Mouse (Mus musculus) cortical plate, adult 2 months (tissue): ENCODE data around the gene Hormad1. TPM values are rescaled to one million over a fixed set of nuclear protein-coding genes. Genes with fewer than 3 reads are reported as not detected.
"Not testable (repeated sequence)": the region's sequence is repeated elsewhere in the genome, so short reads cannot be mapped to it uniquely, and the experiment has no call there.

ENCODE experiments used
- H3K27ac ChIP-seq: fragments of 200-500 bp; 2 replicates; pipeline ENCODE4 v1.5.1; 2012; ENCODE audit warnings: low read length, control low read depth, inconsistent platforms; ENCODE audit not compliant: insufficient read depth
- H3K4me1 ChIP-seq: fragments of 200-500 bp; 2 replicates; pipeline ENCODE4 v1.6.1; 2011; ENCODE audit warnings: low read length; ENCODE audit not compliant: control insufficient read depth, insufficient read depth
- H3K4me3 ChIP-seq: fragments of 200-500 bp; 2 replicates; pipeline ENCODE4 v1.5.1; 2011; ENCODE audit warnings: mild to moderate bottlenecking, low read length, control low read depth; ENCODE audit not compliant: insufficient read depth
- CTCF ChIP-seq: fragments of 200-500 bp; IDR thresholded peaks from 2 replicates; pipeline ENCODE4 v1.5.1; 2011; ENCODE audit warnings: mild to moderate bottlenecking, control low read depth, low read length; ENCODE audit not compliant: insufficient read depth; ENCODE audit errors: extremely low read depth
- POLR2A ChIP-seq: fragments of 200-500 bp; IDR thresholded peaks from 2 replicates; pipeline ENCODE4 v1.6.1; 2011; ENCODE audit warnings: mild to moderate bottlenecking, low read length, control low read depth; ENCODE audit not compliant: insufficient read depth; ENCODE audit errors: extremely low read depth
- polyA plus RNA-seq: library from polyadenylated mRNA; depleted of rRNA; stranded (reverse); fragments of >200 nt; gene quantifications from 2 replicates; pipeline ENCODE4 v1.2.3, GENCODE M21; 2012

The Hormad1 gene
- polyA plus RNA-seq, 1 experiment, result not detected

DNA sequence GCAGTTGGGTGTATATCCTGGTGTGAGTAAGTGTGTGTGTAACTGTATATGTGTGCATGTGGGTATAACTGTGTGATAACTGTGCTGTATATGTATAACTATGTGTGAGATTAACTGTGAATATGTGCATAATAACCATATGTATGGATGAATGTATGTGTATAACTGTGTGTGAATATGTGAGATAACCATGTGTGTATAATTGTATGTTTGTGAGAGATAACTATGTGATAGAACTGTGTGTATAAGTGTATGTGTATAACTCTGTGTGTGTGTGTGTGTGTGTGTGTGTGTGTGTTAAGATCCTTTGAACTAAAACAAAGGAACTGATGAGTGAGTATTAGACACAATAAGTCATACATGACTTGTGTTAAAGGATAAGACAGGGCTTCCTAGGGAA, 33.4 kb upstream of the Hormad1 start:
- Histone ChIP-seq H3K4me3 (no peak overlapping the region), H3K27ac (no peak overlapping the region), H3K4me1 (no peaks in the 10 kb centered on the region)
- TF ChIP-seq CTCF (no peak), POLR2A (no peak)

DNA sequence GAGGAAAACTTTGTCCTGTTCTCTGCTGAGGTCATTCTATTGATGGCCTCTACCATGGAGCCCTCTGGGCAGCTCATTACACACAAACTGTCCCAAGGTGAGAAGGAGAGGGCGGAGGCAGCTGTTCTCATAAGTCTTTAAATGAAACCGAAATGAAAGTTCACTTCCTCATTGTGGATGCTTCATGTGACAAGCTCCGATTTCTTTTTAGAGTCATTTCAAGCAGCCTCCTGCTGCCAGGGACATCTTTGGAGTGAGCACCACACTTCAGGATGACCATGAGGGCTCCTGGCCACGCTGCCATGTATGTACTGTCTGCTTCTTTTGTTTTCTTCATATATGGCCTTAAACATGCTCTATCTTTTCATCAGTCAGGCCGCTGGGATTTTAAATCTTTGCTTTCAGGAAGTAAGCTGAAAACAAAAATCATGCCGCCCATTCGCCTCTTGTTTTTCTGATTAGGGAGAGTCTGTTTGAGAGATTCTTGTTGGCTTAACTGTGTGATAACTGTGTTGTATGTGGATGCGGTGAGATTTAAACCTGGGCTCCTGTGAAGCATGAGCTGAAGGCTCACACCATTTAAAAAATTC, 32.8 kb upstream of the Hormad1 start, which contains the start of gene Ctss:
Ctss (plus strand) TSS at position 165 of the 590 bp plus-strand sequence.
- H3K4me3 ChIP-seq, result no peak within 1 kb of the TSS; the same call in 1 of the 2 replicates
- H3K4me1 ChIP-seq, result no peaks in the 10 kb centered on the region
- H3K27ac ChIP-seq, result no peak within 1 kb of the TSS
- TF ChIP-seq POLR2A (no peak), CTCF (no peak)

DNA sequence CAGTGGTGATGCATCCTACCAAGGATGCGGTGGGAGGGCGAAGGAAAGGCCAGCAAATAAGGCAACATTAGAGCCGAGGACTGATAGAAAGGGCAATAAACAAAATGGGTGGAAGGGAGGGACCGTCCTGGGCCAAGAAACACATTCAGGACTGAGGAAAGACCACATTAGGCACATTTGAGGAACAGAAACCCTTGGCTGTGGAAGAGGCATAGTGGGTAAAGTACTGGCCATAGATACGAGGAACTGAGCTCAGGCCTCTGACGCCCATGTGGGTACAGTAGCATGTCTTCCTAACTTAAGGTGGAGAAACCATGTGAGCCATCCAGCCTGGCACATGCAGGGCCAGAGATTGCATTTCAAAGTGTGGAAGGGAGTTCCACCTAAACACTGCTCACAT, 29.7 kb upstream of the Hormad1 start:
- no peaks in the 10 kb centered on the region for H3K4me1 ChIP-seq
- H3K4me3 ChIP-seq, result no peak overlapping the region
- TF ChIP-seq POLR2A (no peak), CTCF (no peak)
- no peak overlapping the region for H3K27ac ChIP-seq

DNA sequence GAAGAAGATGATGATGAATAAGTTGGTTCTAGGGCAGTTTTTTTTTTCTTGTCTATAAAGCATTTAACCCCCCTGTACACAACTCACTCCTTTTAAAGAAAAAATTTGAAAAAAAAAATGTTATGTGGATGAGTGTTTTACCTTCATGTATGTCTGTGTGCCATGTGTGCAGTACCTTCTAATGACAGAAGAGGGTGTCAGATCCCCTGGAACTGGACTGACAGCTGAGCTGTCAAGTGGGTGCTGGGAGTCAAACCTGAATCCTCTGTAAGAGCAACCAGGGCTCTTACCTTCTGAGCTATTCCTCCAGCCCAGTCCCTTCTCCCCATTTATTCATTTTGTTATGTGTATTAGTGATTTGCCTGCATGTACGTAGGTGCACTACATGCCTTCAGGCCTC, 28.5 kb upstream of the Hormad1 start:
- Histone ChIP-seq H3K4me3 (no peak overlapping the region), H3K4me1 (no peaks in the 10 kb centered on the region), H3K27ac (no peak overlapping the region)
- TF ChIP-seq POLR2A (no peak), CTCF (no peak)

DNA sequence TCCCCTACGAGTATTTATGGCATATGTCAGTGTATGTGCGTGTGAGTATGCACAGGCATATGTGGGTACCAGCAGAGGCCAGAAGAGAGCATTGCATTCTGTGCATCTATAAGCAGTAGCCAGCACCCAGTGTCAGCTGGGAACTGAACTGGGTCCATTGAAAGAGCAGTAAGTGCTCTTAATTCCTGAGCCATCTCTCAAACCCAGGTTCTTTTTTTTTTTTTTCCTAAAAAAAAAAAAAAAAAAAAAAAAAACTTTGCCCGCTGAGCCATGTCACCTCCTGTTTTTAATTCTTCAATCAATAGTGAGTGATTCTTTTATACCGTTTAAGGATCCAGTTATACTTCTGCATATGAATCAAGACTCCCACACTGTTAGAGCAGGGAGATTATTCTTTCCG, 26.1 kb upstream of the Hormad1 start:
- Histone ChIP-seq H3K4me1 (no peaks in the 10 kb centered on the region), H3K4me3 (no peak overlapping the region), H3K27ac (no peak overlapping the region)
- no peak for TF ChIP-seq CTCF
- TF ChIP-seq POLR2A, result no peak

DNA sequence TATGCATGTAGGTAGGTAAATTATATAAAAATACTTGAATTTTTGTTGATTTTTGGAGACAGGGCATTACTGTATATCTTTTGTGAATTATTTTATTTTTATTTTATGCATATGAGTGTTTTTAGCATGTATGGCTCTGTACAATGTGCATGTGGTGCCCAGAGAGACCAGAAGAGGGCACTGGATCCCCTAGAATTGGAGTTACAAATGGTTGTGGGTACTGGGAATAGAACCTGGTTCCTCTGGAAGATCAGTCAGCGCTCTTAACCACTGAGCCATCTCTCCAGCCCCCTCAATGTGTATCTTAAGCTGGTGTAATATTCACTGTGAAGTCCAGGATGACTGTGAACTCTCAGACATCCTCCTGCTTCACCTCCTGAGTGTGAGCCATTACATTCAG, 24.6 kb upstream of the Hormad1 start:
- Histone ChIP-seq H3K27ac (no peak overlapping the region), H3K4me3 (no peak overlapping the region), H3K4me1 (no peaks in the 10 kb centered on the region)
- TF ChIP-seq POLR2A (no peak), CTCF (no peak)

DNA sequence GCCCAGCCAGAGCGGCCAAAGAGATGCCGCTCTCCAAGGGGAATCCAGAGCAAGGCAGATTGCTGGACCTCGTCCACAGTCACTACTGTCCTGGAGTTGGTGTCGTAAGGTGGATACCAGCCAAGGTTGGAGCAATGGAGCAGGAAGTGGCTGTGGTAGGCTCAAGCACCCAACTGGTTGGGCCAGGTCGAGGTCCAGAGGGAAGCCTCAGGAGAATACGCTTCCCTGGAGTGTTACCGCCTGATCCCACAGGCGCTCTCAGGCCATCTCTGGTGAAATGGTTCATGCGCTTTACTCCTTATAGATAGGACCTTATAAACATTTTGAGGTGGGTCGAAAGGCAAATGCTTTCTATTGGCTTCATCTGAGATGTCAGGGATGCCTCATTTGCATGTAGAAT, 20.5 kb upstream of the Hormad1 start:
- no peak overlapping the region for H3K27ac ChIP-seq
- H3K4me3 ChIP-seq, result no peak overlapping the region
- TF ChIP-seq POLR2A, result no peak
- TF ChIP-seq CTCF, result no peak
- H3K4me1 ChIP-seq, result no peaks in the 10 kb centered on the region

DNA sequence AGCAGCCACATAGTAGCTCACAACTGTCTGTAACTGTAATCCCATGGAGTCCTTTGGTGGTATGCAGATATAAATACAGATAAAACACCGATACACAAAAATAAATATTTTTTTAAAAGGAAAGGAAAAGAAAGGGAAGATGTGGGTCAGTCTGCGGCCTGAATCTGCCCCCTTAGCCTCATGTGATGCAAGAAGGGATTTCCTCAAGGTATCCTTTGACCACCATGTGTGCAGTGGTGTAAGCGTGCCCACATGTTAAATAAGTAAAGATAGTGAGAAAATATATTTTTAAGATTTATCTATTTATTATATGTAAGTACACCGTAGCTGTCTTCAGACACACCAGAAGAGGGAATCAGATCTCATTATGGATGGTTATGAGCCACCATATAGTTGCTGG, 19.6 kb upstream of the Hormad1 start:
- H3K27ac ChIP-seq, result no peak overlapping the region
- H3K4me1 ChIP-seq, result no peaks in the 10 kb centered on the region
- H3K4me3 ChIP-seq, result no peak overlapping the region
- TF ChIP-seq CTCF, result no peak
- TF ChIP-seq POLR2A, result no peak

DNA sequence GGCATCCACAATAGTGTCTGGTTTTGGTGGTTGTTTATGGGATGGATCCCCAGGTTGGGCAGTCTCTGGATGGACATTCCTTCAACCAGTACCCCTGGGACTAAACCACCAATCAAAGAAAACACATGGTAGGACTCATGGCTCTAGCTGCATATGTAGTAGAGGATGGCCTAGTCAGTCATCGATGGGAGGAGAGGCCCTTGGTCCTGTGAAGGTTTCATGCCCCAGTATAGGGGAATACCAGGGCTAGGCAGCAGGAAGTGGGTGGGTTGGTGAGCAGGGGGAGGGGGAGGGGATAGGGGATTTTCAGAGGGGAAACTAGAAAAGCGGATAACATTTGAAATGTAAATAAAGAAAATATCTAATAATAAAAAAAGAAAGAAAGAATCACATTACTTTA, 18.3 kb upstream of the Hormad1 start:
- H3K4me3 ChIP-seq, H3K27ac ChIP-seq, H3K4me1 ChIP-seq: not testable (repeated sequence)

DNA sequence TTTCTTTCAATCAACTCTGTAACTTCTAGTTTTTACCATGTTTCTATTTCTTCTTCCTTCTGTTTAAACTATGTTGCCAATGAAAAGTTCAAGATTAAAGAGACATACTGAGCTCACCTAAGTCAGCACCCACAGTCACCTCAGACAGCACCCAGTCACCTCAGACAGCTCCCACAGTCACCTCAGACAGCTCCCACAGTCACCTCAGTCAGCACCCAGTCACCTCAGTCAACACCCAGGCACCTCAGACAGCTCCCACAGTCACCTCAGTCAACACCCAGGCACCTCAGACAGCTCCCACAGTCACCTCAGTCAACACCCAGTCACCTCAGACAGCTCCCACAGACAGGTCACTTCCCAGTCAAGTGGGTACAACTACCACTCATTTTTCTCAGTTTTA, 17.3 kb upstream of the Hormad1 start:
- no peak overlapping the region for H3K4me3 ChIP-seq
- H3K27ac ChIP-seq, result no peak overlapping the region
- H3K4me1 ChIP-seq, result no peaks in the 10 kb centered on the region
- TF ChIP-seq CTCF (no peak), POLR2A (no peak)
